Mouse (Mus musculus): Measurements from ENCODE around the gene A030005K14Rik.

GRCm38 (mm10) chr1:83067205-83067604 is 8.0 kb upstream of the A030005K14Rik start:
- TF ChIP-seq CTCF (conservative IDR thresholded peaks at IDR 0.05; ENCODE audit: low read length) (no peak), NANOG (IDR thresholded peaks at IDR 0.05; ENCODE audit: borderline replicate concordance, low read length) (no peak), POU5F1 (IDR thresholded peaks at IDR 0.05; ENCODE audit: borderline replicate concordance, low read length) (no peak)

Measured in E14TG2a.4 (cell line).